Mouse (Mus musculus): ENCODE results near the gene Ankrd9.
A peak's percentile ranks its signal among the peaks of the same experiment; 100 is the strongest.

The Ankrd9 gene

GRCm38 (mm10) chr12:110989409-110989808 lies 10.6 kb upstream of the Ankrd9 start:
- DNase-seq = no peak

- DNase-seq = no peak
These were observed 7.9 kb upstream of the Ankrd9 start for GRCm38 (mm10) chr12:110986536-110987425.

DNA sequence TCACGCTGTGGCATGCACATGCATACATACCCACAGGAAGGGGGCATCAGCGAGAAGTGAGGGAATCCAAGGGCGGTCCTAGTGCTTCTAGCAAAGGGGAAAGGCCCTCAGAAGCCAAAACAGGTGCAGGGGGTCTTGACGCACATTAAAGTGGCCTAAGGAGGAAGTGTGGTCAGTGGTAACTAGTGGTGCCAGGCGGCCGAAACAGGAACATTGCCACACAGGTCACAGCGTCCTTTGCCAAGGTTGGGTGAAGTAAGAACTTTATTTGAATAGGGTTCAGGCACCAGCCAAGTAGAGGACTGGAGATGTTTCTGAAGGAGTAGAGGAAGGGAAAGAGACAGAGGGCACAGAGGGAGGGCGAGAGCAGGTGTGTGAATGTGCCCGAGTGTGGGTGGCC lies 6.3 kb upstream of the Ankrd9 start:
- no peak for DNase-seq

- peak in 1 of 2 experiments; percentile 52 for DNase-seq
These were observed 5.8 kb upstream of the Ankrd9 start for GRCm38 (mm10) chr12:110984598-110984997.

- DNase-seq = no peak
These were observed 4.9 kb upstream of the Ankrd9 start for GRCm38 (mm10) chr12:110983714-110984113.

- DNase-seq = no peak
These were observed 4.2 kb upstream of the Ankrd9 start for GRCm38 (mm10) chr12:110983083-110983482.

DNA sequence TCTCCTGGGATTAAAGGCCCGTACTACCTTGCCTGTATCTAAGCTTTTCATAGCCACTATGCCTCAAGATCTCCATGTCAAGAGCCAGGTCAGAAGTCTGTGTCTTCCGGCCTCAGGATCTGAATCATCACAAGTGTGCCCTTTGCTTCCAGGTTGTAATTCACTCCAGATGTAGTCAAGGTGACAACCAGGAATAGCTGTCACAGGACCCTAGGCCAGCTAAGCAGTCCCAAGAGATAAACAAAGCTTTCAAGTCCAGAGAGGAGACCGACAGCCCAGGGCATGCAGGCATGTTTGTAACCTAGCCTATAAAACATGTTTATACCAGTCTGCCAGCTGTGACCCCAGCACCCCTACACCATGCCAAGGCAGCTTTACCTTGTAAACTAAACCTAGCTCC lies 2.9 kb upstream of the Ankrd9 start:
- DNase-seq = no peak

DNA sequence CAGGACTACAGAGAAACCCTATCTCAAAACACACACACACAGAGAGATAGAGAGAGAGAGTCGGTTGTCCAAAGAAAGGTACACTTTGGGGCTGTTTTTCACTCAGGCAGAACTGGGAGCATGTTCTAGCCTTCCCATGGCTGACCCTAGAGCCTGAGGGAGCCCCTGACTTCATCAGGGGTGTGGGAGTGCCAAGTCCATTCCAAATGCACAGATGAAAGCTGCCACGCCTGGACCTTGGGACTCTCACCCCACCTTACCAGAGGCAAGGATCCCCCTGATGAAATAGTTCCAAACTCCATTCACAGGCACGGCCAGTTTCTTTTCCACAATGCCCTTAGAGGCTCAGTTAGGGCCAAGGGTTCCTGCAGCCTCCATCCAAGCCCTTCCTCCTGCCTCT lies 968 bp upstream of the Ankrd9 start:
- no peak for DNase-seq

DNA sequence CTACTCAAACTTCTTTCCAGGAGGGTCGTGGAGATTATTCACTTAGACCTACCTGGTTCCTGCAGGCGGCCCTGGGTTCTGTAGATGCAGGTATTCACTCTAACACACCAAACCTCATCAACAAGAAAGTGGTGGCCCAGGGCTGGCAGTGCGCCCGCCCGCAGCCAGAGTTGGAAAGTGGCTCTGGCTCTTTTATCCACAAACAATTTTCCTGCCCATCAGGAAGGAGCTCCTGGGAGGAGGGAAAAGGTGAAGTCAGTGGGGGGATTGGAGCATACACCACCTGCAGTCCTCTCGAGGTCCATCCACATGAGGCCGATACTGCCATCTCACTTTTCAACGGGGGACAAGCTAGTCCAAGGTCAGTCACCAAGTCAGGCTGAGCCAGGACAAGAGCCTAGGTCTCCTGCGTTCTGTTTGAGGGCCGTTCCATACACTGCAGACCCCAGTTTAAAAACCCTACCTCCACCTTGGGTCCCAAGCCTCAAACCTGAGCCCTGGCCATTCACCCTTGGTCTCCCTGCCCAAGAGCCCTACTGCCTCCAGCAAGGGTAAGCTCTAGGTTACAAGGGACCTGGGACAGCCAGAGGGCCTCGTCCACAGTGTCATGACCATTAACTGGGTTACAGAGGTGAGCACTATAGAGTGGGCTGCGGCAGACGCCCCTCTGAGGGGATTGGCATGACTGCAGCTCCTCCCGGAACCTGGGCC lies 789 bp downstream of the Ankrd9 start:
- DNase-seq = peak; percentile 23 to 37

- DNase-seq = no peak
These were observed 1.5 kb downstream of the Ankrd9 start for GRCm38 (mm10) chr12:110977345-110977733.

GRCm38 (mm10) chr12:110976589-110977344 lies 2.1 kb downstream of the Ankrd9 start:
- DNase-seq = no peak

- DNase-seq = no peak
These were observed 2.9 kb downstream of the Ankrd9 start for GRCm38 (mm10) chr12:110975838-110976468.

DNA sequence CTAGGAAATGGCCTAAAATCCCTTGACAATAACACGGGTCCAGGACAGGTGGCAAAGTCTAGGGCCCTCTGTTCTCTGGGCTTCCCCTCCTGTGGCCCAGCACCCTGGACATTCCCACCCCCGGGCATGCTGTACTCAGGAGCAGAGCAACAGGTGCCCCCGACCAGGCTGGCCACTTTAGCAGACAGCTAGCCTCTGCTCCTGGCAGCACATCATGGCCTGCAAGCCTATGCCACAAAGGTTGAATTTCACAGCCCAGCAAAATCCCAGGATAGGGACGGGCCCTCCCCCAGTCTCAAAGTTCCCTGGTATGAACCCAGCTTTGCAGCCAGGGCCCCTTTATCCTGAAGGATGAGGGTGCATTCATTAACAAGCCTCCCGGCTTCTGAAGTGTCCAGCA lies 3.5 kb downstream of the Ankrd9 start:
- no peak for DNase-seq

- DNase-seq = no peak
These were observed 4.1 kb downstream of the Ankrd9 start for GRCm38 (mm10) chr12:110974726-110975125.

DNA sequence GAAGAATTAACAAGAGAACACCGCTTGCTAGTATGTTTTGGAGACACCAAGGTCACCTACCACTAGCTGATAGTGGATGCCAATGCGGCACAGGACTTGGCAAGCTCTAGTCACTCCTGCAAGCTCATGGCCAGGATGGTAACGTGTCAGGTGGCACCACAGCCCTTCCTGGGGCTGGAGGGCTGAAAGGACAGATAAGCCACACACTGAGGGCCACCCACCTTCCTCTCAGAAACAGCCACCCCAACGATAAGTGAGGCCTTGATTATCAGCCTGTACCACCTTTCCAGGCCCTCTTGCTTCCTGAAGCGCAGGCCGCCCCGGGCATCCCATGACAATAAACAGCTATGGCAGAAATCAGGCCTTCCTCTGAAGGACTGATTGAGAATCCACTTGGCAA lies 4.5 kb downstream of the Ankrd9 start:
- DNase-seq = no peak

GRCm38 (mm10) chr12:110973829-110974228 lies 5.0 kb downstream of the Ankrd9 start:
- DNase-seq = no peak

DNA sequence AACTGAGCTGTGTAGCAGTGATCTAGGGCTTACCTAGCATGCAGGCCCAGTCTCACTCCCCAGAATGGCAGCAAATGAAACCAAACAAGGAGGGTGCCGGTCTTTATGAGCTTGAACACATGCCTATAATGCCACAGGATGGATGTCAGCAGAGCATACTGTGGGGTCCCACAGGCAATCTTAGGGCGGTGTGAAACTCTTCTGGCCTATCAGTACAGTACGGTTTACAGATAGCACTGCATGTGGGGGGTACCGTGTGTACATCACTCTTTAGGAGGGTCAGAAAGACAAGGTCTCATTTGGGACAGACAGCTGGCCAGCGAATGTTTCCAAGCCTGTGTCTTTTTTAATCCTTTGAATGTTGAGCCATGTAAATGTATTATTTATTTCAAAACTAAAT lies 6.9 kb downstream of the Ankrd9 start:
- no peak for DNase-seq

DNA sequence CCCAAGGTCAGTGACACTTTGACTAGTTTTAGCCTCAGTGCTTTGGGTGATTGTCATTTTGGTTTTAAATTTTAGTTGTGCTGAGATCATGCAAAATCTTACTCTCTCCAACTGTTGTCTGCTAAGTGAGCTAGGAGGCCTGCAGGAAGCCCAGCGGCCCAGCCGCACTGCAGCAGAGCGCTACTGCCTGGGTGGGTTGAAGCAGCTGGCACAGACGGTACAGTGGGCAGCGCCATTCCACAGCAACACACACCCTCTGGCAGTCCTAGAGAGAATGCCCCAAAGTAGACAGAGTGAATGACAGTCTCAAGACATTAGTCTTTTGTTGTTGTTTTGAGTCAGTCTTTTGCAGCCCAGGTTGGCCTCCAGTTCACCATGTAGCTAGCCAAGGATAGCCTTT lies 8.4 kb downstream of the Ankrd9 start:
- DNase-seq = no peak

GRCm38 (mm10) chr12:110967146-110967545 lies 11.7 kb downstream of the Ankrd9 start:
- no peak for DNase-seq

DNA sequence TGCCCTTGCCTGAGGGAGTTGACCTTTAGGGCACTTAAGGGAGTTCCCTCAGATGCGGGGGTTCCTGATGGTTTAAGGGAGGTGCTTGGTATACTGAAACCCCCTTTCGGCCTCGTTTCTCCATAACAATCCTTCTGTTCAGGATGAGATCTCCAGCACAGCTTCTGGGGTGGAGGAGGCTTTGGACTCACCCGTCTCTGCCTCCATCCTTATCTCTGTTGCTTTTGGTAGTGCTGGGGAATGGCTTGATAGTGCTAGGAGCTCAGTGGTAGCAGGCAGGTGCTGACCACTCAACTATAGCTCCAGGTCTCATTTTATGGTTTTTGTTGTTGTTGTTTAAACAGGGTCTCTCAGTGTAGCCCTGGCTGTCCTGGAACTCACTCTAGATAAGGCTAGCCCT lies 12.8 kb downstream of the Ankrd9 start:
- no peak for DNase-seq

DNA sequence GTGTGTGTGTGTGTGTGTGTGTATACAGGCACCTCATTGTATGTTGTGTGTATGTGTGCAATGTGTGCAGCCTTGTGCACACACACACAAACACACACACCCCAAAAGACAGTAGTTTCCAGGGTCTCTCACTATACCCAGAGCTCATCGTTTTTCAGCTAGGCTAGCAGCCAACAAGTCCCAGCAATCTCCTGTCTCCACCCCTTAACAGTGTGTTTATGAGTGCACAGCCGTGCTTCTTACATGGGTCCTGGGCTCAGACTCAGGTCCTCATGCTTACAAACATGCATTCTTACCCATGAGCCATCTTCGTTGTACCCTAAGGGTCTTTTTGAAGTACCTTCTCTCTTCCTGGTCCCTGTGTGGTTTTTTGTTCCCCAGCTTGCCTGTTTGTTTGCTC lies 13.3 kb downstream of the Ankrd9 start:
- DNase-seq = no peak

- DNase-seq = no peak
These were observed 16.9 kb downstream of the Ankrd9 start for GRCm38 (mm10) chr12:110961973-110962372.

Measured in kidney, postnatal 4 days (tissue).